Mouse (Mus musculus) ES-Bruce4 (cell line): ENCODE measurements around the gene Panx3. TPM values are rescaled to one million over a fixed set of nuclear protein-coding genes. Genes with fewer than 3 reads are reported as not detected.

Experiments
- H3K27ac ChIP-seq: 2 replicates; pipeline ENCODE4 v1.5.1; 2012; ENCODE audit warnings: low read length, inconsistent platforms; ENCODE audit not compliant: insufficient read depth
- H3K27me3 ChIP-seq: 2 replicates; pipeline ENCODE4 v1.6.1; 2012; ENCODE audit warnings: mild to moderate bottlenecking, low read length, inconsistent platforms; ENCODE audit not compliant: control insufficient read depth, poor library complexity, insufficient read depth, severe bottlenecking
- H3K36me3 ChIP-seq: 2 replicates; pipeline ENCODE4 v1.6.1; 2012; ENCODE audit warnings: inconsistent platforms, mild to moderate bottlenecking, low read length, moderate library complexity; ENCODE audit not compliant: control insufficient read depth, poor library complexity, insufficient read depth, severe bottlenecking
- H3K4me1 ChIP-seq: one replicate; pipeline ENCODE4 v1.8.1; 2011; ENCODE audit warnings: low read length; ENCODE audit not compliant: control insufficient read depth, insufficient read depth
- H3K4me3 ChIP-seq: 2 replicates; pipeline ENCODE4 v1.5.1; 2011; ENCODE audit warnings: low read depth, mild to moderate bottlenecking, low read length
- H3K9ac ChIP-seq: 2 replicates; pipeline ENCODE4 v1.6.1; 2012; ENCODE audit warnings: low read depth, mild to moderate bottlenecking, inconsistent platforms; ENCODE audit not compliant: poor library complexity, severe bottlenecking
- H3K9me3 ChIP-seq: replicated peaks from 2 replicates; pipeline ENCODE4 v1.6.1; 2012; ENCODE audit warnings: mild to moderate bottlenecking, low read length, inconsistent platforms; ENCODE audit not compliant: control insufficient read depth, poor library complexity, insufficient read depth, severe bottlenecking
- CTCF ChIP-seq: IDR thresholded peaks from one replicate; pipeline ENCODE4 v1.8.1; 2011; ENCODE audit warnings: low read depth, low read length
- EP300 ChIP-seq: IDR thresholded peaks from 2 replicates; pipeline ENCODE4 v1.6.1; 2011; ENCODE audit warnings: low read depth, low read length; ENCODE audit not compliant: insufficient read depth
- POLR2A ChIP-seq: IDR thresholded peaks from one replicate; pipeline ENCODE4 v1.8.1; 2011; ENCODE audit warnings: low read length; ENCODE audit not compliant: insufficient read depth
- polyA plus RNA-seq: library from polyadenylated mRNA; stranded (reverse); fragments of >200 nt; gene quantifications from 2 replicates; pipeline ENCODE4 v1.2.4, GENCODE M21; 2011; ENCODE audit warnings: low read depth; ENCODE audit not compliant: missing spikeins, insufficient read depth, insufficient read length

The Panx3 gene
- polyA plus RNA-seq, 1 experiment: not detected

DNA sequence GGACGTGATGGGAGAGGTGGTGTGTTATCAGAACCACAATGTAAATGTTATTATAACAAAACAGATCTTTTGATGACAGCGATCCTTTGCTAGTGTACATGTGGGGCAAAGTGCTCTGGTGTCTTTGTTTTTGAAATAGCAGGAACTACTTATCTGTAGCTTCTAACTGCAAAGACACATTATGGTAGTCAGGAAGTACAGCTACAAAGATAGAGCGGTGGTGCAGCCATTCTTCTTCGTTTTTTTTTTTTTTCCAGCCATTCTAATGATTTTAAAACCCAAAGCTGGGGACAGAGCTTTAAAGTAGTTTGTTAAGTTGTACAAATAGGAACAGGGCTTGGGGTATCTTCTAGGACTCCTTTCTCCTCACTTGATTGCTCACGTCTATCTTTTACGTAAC lies 9.6 kb downstream of the Panx3 start:
- TF ChIP-seq EP300: no peak
- no peak for TF ChIP-seq CTCF
- no peak for TF ChIP-seq POLR2A
- Histone ChIP-seq H3K36me3 (peaks cover 4% of the 10 kb centered on the region), H3K9me3 (no peaks in the 10 kb centered on the region)

DNA sequence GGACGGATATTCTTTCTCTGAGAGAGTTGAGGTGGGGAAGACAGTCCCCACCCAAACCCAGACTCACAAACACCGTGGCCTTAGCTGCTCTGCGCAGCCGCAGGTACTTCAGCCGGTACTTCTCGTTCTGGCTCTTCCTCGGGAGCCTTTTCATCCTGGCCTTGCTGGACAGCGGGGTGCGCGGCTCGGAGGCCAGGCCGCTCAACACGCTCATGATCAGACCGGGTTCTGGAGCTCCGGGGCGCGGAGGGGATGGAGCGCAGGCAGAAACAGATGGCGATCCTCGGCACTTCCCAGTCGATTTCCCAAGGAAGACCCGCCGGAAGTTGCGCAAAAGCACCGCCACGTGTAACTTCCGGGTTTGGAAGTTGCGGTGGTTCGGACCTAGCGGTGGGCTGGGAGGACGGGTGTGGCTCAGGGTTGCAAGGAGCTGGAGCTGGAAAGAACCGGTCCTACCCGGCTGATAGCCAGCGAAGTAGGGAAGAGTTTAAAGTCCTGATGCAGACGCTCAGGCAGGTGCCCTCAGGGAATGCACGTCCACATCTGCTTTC lies 12.0 kb downstream of the Panx3 start, which contains the start of gene Tbrg1:
Gene Tbrg1 (minus strand): TSS at position 382 of the 551 bp plus-strand sequence.
- H3K9me3 ChIP-seq: no peaks in the 10 kb centered on the region
- H3K27ac ChIP-seq: peak within 1 kb of the TSS; percentile 91
- peaks cover 24% of the 10 kb centered on the region for H3K36me3 ChIP-seq
- peak within 1 kb of the TSS; percentile 92 for H3K4me3 ChIP-seq
- H3K9ac ChIP-seq: peak within 1 kb of the TSS; percentile 64
- H3K27me3 ChIP-seq: no peaks in the 10 kb centered on the region; the same call in 1 of the 2 replicates
- TF ChIP-seq EP300: peak; percentile 96
- TF ChIP-seq CTCF: no peak
- peak; percentile 42 for TF ChIP-seq POLR2A
- H3K4me1 ChIP-seq: no peaks in the 10 kb centered on the region

More for the DNA sequence above, 9.6 kb downstream of the Panx3 start:
- Histone ChIP-seq H3K27me3 (no peaks in the 10 kb centered on the region; the same call in 1 of the 2 replicates), H3K4me3 (no peak overlapping the region), H3K27ac (no peak overlapping the region), H3K4me1 (no peaks in the 10 kb centered on the region), H3K9ac (no peak overlapping the region)

DNA sequence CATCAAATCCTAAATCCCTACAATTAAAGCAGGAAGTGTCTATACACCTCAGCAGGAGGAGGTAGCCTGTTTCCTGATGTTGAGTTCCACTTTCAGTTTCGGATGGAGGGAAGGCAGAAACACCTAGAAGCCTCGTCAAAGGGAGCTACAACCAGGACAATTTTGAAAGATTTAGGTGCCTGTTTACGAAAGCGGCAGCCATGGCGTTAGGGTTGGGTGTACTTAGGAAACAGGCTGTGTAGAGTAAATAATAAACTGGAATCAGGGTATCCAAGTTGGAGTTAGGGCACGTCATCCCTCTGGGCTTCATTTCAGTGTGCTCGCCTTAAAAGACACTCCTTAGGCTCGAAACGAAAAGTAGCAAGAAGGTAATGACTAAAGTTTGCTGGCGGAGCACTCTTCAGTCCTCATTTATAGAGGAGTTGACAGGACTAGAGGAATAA lies 12.6 kb downstream of the Panx3 start:
- Histone ChIP-seq H3K9me3 (no peaks in the 10 kb centered on the region), H3K27me3 (no peaks in the 10 kb centered on the region; the same call in 1 of the 2 replicates), H3K36me3 (peaks cover 26% of the 10 kb centered on the region), H3K4me1 (no peaks in the 10 kb centered on the region), H3K9ac (peak overlapping the region; percentile 64), H3K27ac (peak overlapping the region; percentile 91), H3K4me3 (peak overlapping the region; percentile 92)
- no peak for TF ChIP-seq CTCF
- no peak for TF ChIP-seq POLR2A
- no peak for TF ChIP-seq EP300

DNA sequence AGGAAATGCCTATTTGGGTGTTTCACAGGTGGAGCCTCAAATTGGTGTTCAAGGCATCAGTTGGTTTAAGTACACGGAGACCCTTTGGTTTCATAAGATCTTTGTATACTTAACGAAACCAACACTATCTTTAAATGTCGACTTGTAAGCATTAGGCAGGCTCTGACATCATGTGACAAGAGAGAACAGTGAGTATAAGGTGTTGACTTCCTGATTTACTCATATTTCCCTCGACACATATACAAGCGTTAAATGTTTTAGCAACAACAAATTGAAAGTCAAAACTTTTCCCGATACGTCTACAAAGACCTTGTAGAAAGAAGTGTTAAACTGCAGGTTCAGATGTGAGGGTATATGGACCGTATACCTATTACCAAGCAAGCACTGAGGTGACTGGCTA lies 13.1 kb downstream of the Panx3 start:
- Histone ChIP-seq H3K9ac (peak overlapping the region; percentile 64), H3K4me1 (no peaks in the 10 kb centered on the region), H3K27ac (no peak overlapping the region), H3K27me3 (no peaks in the 10 kb centered on the region), H3K4me3 (no peak overlapping the region; the same call in 1 of the 2 replicates), H3K36me3 (peaks cover 31% of the 10 kb centered on the region), H3K9me3 (no peaks in the 10 kb centered on the region)
- TF ChIP-seq POLR2A (no peak), CTCF (no peak), EP300 (no peak)

DNA sequence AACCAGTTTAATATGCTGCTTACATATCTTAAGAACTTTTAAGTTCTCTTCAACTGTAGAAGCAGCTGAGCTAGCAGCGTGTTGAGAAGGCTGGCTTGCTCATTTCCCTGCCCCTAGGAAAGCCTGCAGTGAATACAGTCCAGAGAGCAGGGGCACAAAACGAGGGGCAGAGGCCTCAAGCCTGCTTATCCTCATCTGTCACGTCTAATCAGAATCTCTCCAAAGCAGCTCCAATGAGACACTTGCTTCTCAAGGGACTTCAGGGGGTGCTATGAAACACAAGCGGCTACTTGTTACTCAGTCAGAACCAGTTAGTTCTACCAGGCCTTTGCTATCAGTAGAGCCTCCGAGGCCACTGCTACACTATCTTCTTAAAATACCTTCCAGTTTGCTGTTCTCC lies 15.2 kb downstream of the Panx3 start:
- no peaks in the 10 kb centered on the region for H3K27me3 ChIP-seq
- TF ChIP-seq POLR2A: no peak
- TF ChIP-seq CTCF: no peak
- TF ChIP-seq EP300: no peak
- no peak overlapping the region for H3K27ac ChIP-seq
- H3K4me3 ChIP-seq: no peak overlapping the region
- peaks cover 52% of the 10 kb centered on the region for H3K36me3 ChIP-seq
- H3K9ac ChIP-seq: no peak overlapping the region
- no peaks in the 10 kb centered on the region for H3K4me1 ChIP-seq
- H3K9me3 ChIP-seq: no peaks in the 10 kb centered on the region

DNA sequence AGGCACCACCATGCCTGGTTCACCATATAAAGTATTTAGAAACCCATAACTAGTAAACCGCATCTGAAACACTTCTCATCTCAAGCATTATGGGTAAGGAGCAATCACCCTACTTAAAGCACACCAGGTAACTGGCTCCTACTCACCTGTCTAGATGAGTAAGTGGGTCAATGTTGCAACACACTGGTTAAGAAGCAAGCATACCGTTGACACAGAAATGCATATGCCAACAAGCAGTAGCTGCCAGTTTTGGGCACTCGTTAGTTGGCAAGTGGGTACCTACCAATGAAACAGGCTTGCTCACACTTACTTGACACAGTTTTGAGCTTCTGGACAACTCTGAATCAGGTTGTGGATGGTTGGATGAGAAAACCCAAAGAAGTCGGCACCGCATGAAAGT lies 18.4 kb downstream of the Panx3 start:
- no peaks in the 10 kb centered on the region for H3K27me3 ChIP-seq

More for the DNA sequence above, 18.4 kb downstream of the Panx3 start:
- no peak overlapping the region for H3K9ac ChIP-seq
- no peak overlapping the region for H3K4me3 ChIP-seq
- no peaks in the 10 kb centered on the region for H3K4me1 ChIP-seq
- TF ChIP-seq POLR2A (no peak), CTCF (no peak), EP300 (no peak)
- H3K36me3 ChIP-seq: peaks cover 62% of the 10 kb centered on the region
- no peak overlapping the region for H3K27ac ChIP-seq
- no peaks in the 10 kb centered on the region for H3K9me3 ChIP-seq
